Mouse (Mus musculus): ENCODE results near the gene Adgrd1. TPM values are rescaled to one million over a fixed set of nuclear protein-coding genes. Genes with fewer than 3 reads are reported as not detected.

Adgrd1 gene
- polyA plus RNA-seq, 1 experiment = 3.1 TPM

DNA sequence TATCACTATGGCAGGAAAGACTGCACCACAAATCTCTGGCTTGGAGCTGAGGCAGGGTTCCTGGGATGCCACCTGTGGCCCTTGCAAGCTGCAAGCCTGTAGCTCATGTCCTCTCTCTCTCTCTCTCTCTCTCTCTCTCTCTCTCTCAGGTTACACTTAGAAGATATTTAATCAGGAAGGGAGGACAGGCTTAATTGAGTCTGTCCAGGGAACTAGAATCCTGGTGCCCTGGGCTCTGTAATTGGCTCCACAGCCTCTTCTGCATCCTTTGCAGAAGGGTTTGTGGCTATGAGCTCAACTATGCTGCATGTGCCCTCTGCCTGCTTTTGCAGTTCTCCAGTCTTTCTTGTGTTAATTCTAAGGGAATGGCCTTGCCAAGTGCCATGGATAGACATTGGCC, 111.7 kb downstream of the Adgrd1 start:
- peaks cover 2% of the 10 kb centered on the region; the same call in 1 of the 2 replicates for H3K4me1 ChIP-seq (ENCODE audit: control insufficient read depth, insufficient read depth, low read length)
- H3K4me3 ChIP-seq (ENCODE audit: insufficient read depth, low read length) = no peak overlapping the region
- H3K27ac ChIP-seq (ENCODE audit: insufficient read depth, low read length) = no peak overlapping the region
- no peak for TF ChIP-seq CTCF (IDR thresholded peaks at IDR 0.05; ENCODE audit: extremely low read depth, insufficient read depth, low read length)
- no peak for TF ChIP-seq POLR2A (IDR thresholded peaks at IDR 0.05; ENCODE audit: extremely low read depth, insufficient read depth, low read length)

GRCm38 (mm10) chr5:129208845-129209244, 112.3 kb downstream of the Adgrd1 start:
- Histone ChIP-seq H3K4me3 (ENCODE audit: insufficient read depth, low read length) (no peak overlapping the region), H3K4me1 (ENCODE audit: control insufficient read depth, insufficient read depth, low read length) (peaks cover 2% of the 10 kb centered on the region; the same call in 1 of the 2 replicates), H3K27ac (ENCODE audit: insufficient read depth, low read length) (no peak overlapping the region)
- no peak for TF ChIP-seq POLR2A (IDR thresholded peaks at IDR 0.05; ENCODE audit: extremely low read depth, insufficient read depth, low read length)
- TF ChIP-seq CTCF (IDR thresholded peaks at IDR 0.05; ENCODE audit: extremely low read depth, insufficient read depth, low read length) = no peak

GRCm38 (mm10) chr5:129211385-129212031, 115.0 kb downstream of the Adgrd1 start:
- no peak overlapping the region for H3K27ac ChIP-seq (ENCODE audit: insufficient read depth, low read length)
- peaks cover 2% of the 10 kb centered on the region; the same call in 1 of the 2 replicates for H3K4me1 ChIP-seq (ENCODE audit: control insufficient read depth, insufficient read depth, low read length)
- H3K4me3 ChIP-seq (ENCODE audit: insufficient read depth, low read length) = no peak overlapping the region
- TF ChIP-seq CTCF (IDR thresholded peaks at IDR 0.05; ENCODE audit: extremely low read depth, insufficient read depth, low read length) (no peak), POLR2A (IDR thresholded peaks at IDR 0.05; ENCODE audit: extremely low read depth, insufficient read depth, low read length) (no peak)

- Histone ChIP-seq H3K4me1 (ENCODE audit: control insufficient read depth, insufficient read depth, low read length) (peaks cover 2% of the 10 kb centered on the region; the same call in 1 of the 2 replicates), H3K4me3 (ENCODE audit: insufficient read depth, low read length) (no peak overlapping the region), H3K27ac (ENCODE audit: insufficient read depth, low read length) (no peak overlapping the region)
- TF ChIP-seq CTCF (IDR thresholded peaks at IDR 0.05; ENCODE audit: extremely low read depth, insufficient read depth, low read length) (no peak), POLR2A (IDR thresholded peaks at IDR 0.05; ENCODE audit: extremely low read depth, insufficient read depth, low read length) (no peak)
These were observed 117.5 kb downstream of the Adgrd1 start for GRCm38 (mm10) chr5:129214023-129214422.

- Histone ChIP-seq H3K4me3 (ENCODE audit: insufficient read depth, low read length) (no peak overlapping the region), H3K4me1 (ENCODE audit: control insufficient read depth, insufficient read depth, low read length) (peaks cover 2% of the 10 kb centered on the region; the same call in 1 of the 2 replicates), H3K27ac (ENCODE audit: insufficient read depth, low read length) (no peak overlapping the region)
- TF ChIP-seq CTCF (IDR thresholded peaks at IDR 0.05; ENCODE audit: extremely low read depth, insufficient read depth, low read length) (no peak), POLR2A (IDR thresholded peaks at IDR 0.05; ENCODE audit: extremely low read depth, insufficient read depth, low read length) (no peak)
These were observed 119.5 kb downstream of the Adgrd1 start for GRCm38 (mm10) chr5:129216001-129216400.

DNA sequence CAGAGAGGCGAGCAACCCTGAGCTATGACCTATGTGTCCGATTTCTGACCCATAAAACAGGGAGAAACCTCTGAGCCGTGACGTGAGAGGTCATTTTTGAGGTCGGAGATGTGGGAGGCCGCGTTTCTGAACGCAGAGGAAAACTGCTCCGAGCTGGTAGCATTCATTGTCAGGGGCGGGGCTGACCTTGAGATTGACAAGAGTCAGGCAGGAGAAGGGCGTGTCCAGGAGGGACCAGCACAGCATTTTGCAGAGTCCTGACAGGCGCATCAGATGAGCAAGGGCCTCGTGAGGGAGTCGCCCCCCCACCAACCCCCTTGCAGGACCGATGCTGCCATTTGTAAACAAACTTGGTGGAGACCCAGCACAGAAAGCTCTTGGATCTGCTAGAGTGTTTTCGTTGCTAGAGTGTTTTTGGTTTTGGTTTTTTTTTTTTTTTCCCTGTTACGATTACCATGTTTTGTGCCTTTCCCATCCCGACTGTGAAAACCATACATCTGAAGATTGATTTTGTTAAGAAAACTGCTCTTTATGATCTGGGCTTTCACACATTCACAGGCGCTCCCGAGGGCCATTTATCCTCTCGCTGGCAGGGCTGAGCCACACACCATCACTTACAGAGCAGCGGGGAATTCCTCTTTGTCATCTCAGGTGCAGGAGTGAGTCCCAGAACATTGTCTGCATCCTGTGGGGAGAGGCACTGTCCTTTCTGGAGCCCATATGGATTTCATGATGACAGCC, 121.1 kb downstream of the Adgrd1 start:
- TF ChIP-seq CTCF (IDR thresholded peaks at IDR 0.05; ENCODE audit: extremely low read depth, insufficient read depth, low read length) (no peak), POLR2A (IDR thresholded peaks at IDR 0.05; ENCODE audit: extremely low read depth, insufficient read depth, low read length) (no peak)
- Histone ChIP-seq H3K27ac (ENCODE audit: insufficient read depth, low read length) (no peak overlapping the region), H3K4me3 (ENCODE audit: insufficient read depth, low read length) (no peak overlapping the region)

DNA sequence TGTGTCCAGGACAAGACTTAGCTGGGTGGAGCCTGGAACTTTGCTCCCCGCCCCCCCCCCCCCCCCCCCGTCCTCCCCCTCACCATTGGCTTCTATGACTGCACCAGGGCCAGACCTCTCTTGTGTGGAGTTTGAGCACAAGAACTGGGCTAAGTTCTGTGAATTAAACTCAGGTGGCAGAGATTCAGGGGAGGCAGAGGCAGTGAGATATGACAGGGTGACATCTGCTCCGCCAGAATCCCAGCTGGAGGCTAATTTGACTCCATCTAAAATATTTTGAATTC, 121.6 kb downstream of the Adgrd1 start:
- TF ChIP-seq CTCF (IDR thresholded peaks at IDR 0.05; ENCODE audit: extremely low read depth, insufficient read depth, low read length) (no peak), POLR2A (IDR thresholded peaks at IDR 0.05; ENCODE audit: extremely low read depth, insufficient read depth, low read length) (no peak)
- Histone ChIP-seq H3K4me3 (ENCODE audit: insufficient read depth, low read length) (no peak overlapping the region), H3K4me1 (ENCODE audit: control insufficient read depth, insufficient read depth, low read length) (no peaks in the 10 kb centered on the region), H3K27ac (ENCODE audit: insufficient read depth, low read length) (no peak overlapping the region)

More for the DNA sequence above, 121.1 kb downstream of the Adgrd1 start:
- peaks cover 1% of the 10 kb centered on the region; the same call in 1 of the 2 replicates for H3K4me1 ChIP-seq (ENCODE audit: control insufficient read depth, insufficient read depth, low read length)

- Histone ChIP-seq H3K27ac (ENCODE audit: insufficient read depth, low read length) (no peak overlapping the region), H3K4me1 (ENCODE audit: control insufficient read depth, insufficient read depth, low read length) (no peaks in the 10 kb centered on the region), H3K4me3 (ENCODE audit: insufficient read depth, low read length) (no peak overlapping the region)
- TF ChIP-seq POLR2A (IDR thresholded peaks at IDR 0.05; ENCODE audit: extremely low read depth, insufficient read depth, low read length) = no peak
- TF ChIP-seq CTCF (IDR thresholded peaks at IDR 0.05; ENCODE audit: extremely low read depth, insufficient read depth, low read length) = no peak
These were observed 122.0 kb downstream of the Adgrd1 start for GRCm38 (mm10) chr5:129218537-129218981.

GRCm38 (mm10) chr5:129219178-129219760, 122.7 kb downstream of the Adgrd1 start:
- H3K27ac ChIP-seq (ENCODE audit: insufficient read depth, low read length) = no peak overlapping the region
- no peaks in the 10 kb centered on the region for H3K4me1 ChIP-seq (ENCODE audit: control insufficient read depth, insufficient read depth, low read length)
- TF ChIP-seq CTCF (IDR thresholded peaks at IDR 0.05; ENCODE audit: extremely low read depth, insufficient read depth, low read length) = 0 out of 2 replicates have a peak, but pooled peaks have one; percentile 8
- TF ChIP-seq POLR2A (IDR thresholded peaks at IDR 0.05; ENCODE audit: extremely low read depth, insufficient read depth, low read length) = no peak
- H3K4me3 ChIP-seq (ENCODE audit: insufficient read depth, low read length) = no peak overlapping the region
